Mouse (Mus musculus) cortical plate, adult 2 months (tissue): Measurements from ENCODE around the gene Ncaph2. TPM values are rescaled to one million over a fixed set of nuclear protein-coding genes. Genes with fewer than 3 reads are reported as not detected.
A peak's percentile ranks its signal among the peaks of the same experiment; 100 is the strongest.

Experiments used
- H3K27ac ChIP-seq: fragments of 200-500 bp; 2 replicates; pipeline ENCODE4 v1.5.1; 2012; ENCODE audit warnings: low read length, control low read depth, inconsistent platforms; ENCODE audit not compliant: insufficient read depth
- H3K4me1 ChIP-seq: fragments of 200-500 bp; 2 replicates; pipeline ENCODE4 v1.6.1; 2011; ENCODE audit warnings: low read length; ENCODE audit not compliant: control insufficient read depth, insufficient read depth
- H3K4me3 ChIP-seq: fragments of 200-500 bp; 2 replicates; pipeline ENCODE4 v1.5.1; 2011; ENCODE audit warnings: mild to moderate bottlenecking, low read length, control low read depth; ENCODE audit not compliant: insufficient read depth
- CTCF ChIP-seq: fragments of 200-500 bp; IDR thresholded peaks from 2 replicates; pipeline ENCODE4 v1.5.1; 2011; ENCODE audit warnings: mild to moderate bottlenecking, control low read depth, low read length; ENCODE audit not compliant: insufficient read depth; ENCODE audit errors: extremely low read depth
- POLR2A ChIP-seq: fragments of 200-500 bp; IDR thresholded peaks from 2 replicates; pipeline ENCODE4 v1.6.1; 2011; ENCODE audit warnings: mild to moderate bottlenecking, low read length, control low read depth; ENCODE audit not compliant: insufficient read depth; ENCODE audit errors: extremely low read depth
- polyA plus RNA-seq: library from polyadenylated mRNA; depleted of rRNA; stranded (reverse); fragments of >200 nt; gene quantifications from 2 replicates; pipeline ENCODE4 v1.2.3, GENCODE M21; 2012

Gene Ncaph2
- polyA plus RNA-seq, 1 experiment: 119 TPM

- no peak for TF ChIP-seq CTCF
- TF ChIP-seq POLR2A: no peak
- H3K4me3 ChIP-seq: peak overlapping the region; percentile 68
- no peaks in the 10 kb centered on the region; the same call in 1 of the 2 replicates for H3K4me1 ChIP-seq
- 0 out of 2 replicates have a peak overlapping the region, but pooled peaks have one; percentile 61 for H3K27ac ChIP-seq
Measured at GRCm38 (mm10) chr15:89356372-89356771, 853 bp downstream of the Ncaph2 start.

- no peak for TF ChIP-seq POLR2A
- TF ChIP-seq CTCF: no peak
- Histone ChIP-seq H3K27ac (no peak overlapping the region), H3K4me3 (no peak overlapping the region), H3K4me1 (no peaks in the 10 kb centered on the region; the same call in 1 of the 2 replicates)
Measured at GRCm38 (mm10) chr15:89358784-89359183, 3.3 kb downstream of the Ncaph2 start.

- Histone ChIP-seq H3K4me3 (no peak overlapping the region), H3K27ac (no peak overlapping the region), H3K4me1 (no peaks in the 10 kb centered on the region; the same call in 1 of the 2 replicates)
- no peak for TF ChIP-seq CTCF
- no peak for TF ChIP-seq POLR2A
Measured at GRCm38 (mm10) chr15:89363051-89363450, 7.5 kb downstream of the Ncaph2 start.

DNA sequence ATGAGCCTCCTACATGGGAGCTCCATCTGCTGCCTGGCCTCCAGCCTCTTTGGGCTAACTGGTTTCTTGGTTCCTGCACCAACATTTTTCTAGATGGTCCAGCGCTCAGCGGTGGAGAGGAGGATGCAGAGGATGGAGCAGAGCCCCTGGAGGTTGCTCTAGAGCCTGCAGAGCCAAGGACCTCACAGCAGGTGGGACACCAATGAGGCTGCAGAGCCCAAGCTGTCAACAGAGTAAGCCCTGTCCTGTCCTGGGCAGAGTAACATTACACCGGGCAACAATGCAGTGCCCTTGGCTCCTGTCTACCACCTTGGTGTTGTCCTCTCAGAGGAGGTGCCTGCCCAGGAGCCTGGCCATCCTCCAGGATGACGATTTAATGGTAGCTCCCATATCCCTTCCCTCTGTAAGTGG, 9.6 kb downstream of the Ncaph2 start:
- H3K27ac ChIP-seq: no peak overlapping the region
- no peak for TF ChIP-seq POLR2A
- no peak for TF ChIP-seq CTCF

DNA sequence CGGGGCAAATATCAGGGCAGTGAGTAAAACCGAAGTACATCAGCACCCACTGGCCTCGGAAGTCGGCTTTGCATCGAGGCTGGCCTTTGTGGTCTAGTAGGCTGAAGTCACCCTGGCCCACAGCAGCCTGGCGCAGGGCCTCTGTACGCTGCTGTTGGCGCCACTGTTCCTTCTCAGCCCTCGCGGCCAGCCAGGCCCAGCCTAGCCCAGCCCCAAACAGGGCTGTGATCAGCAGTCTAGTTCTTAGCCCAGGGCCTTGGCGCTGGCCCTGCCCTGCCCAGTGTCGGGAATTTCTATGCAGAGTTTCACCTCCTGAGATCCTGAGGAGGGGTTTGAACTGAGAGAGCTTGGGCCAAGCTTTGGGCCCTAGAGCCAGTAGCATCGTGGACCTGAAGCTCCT, 16.5 kb downstream of the Ncaph2 start:
- H3K4me3 ChIP-seq: no peak overlapping the region
- no peak; the same call in 1 of the 2 replicates for TF ChIP-seq POLR2A
- TF ChIP-seq CTCF: no peak
- H3K4me1 ChIP-seq: no peaks in the 10 kb centered on the region
- H3K27ac ChIP-seq: no peak overlapping the region

More for the DNA sequence above, 9.6 kb downstream of the Ncaph2 start:
- Histone ChIP-seq H3K4me1 (no peaks in the 10 kb centered on the region), H3K4me3 (no peak overlapping the region)

- TF ChIP-seq POLR2A (no peak), CTCF (no peak)
- Histone ChIP-seq H3K4me1 (no peaks in the 10 kb centered on the region), H3K27ac (no peak overlapping the region)
Measured at GRCm38 (mm10) chr15:89372536-89372935, 17.0 kb downstream of the Ncaph2 start.

GRCm38 (mm10) chr15:89373027-89373761, 17.7 kb downstream of the Ncaph2 start:
- Histone ChIP-seq H3K4me3 (peak overlapping the region; percentile 76), H3K27ac (peak overlapping the region; percentile 91), H3K4me1 (no peaks in the 10 kb centered on the region)
- TF ChIP-seq CTCF (peak; percentile 64), POLR2A (no peak; the same call in 1 of the 2 replicates)

More at GRCm38 (mm10) chr15:89372536-89372935, 17.0 kb downstream of the Ncaph2 start:
- H3K4me3 ChIP-seq: no peak overlapping the region; the same call in 1 of the 2 replicates

- TF ChIP-seq CTCF (peak; percentile 61), POLR2A (peak; percentile 50; the same call in 1 of the 2 replicates)
- peak within 1 kb of the TSS; percentile 91 for H3K27ac ChIP-seq
- H3K4me3 ChIP-seq: peak within 1 kb of the TSS; percentile 76
- no peaks in the 10 kb centered on the region for H3K4me1 ChIP-seq
Measured at GRCm38 (mm10) chr15:89373762-89374248, 18.3 kb downstream of the Ncaph2 start, which contains the start of gene Sco2. TSS of gene Sco2 (minus strand) at chr15:89373846.

DNA sequence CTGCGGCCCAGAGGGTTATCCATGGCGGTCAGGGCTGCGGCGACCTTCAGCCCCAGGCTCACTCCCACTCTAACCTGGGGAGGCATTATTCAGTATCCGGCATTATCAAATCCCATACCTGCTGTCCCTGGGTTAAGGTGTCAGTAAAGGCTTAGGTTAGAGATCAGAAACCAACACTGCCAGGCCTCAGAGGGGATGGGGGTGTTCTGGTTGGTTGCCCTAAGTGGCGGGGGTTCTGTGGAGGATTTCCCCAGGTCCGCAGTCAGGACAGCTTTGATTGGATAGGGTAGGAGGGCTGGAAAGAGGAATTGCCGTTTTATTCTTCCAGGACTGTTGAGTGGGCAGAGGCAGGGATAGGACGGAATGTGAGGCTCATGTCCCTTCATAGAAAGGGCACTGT, 18.8 kb downstream of the Ncaph2 start:
- TF ChIP-seq CTCF: no peak
- no peak for TF ChIP-seq POLR2A
- peak overlapping the region; percentile 76 for H3K4me3 ChIP-seq

GRCm38 (mm10) chr15:89374801-89375534, 19.4 kb downstream of the Ncaph2 start:
- peak overlapping the region; percentile 76; the same call in 1 of the 2 replicates for H3K4me3 ChIP-seq
- H3K27ac ChIP-seq: no peak overlapping the region
- TF ChIP-seq CTCF: no peak
- no peak for TF ChIP-seq POLR2A
- H3K4me1 ChIP-seq: no peaks in the 10 kb centered on the region

More for the DNA sequence above, 18.8 kb downstream of the Ncaph2 start:
- no peaks in the 10 kb centered on the region for H3K4me1 ChIP-seq
- H3K27ac ChIP-seq: no peak overlapping the region
